8 mouse cellular contexts compared by ENCODE assay signal in genomic region chr3:58415884-58416725, GRCm38 (mm10). TPM values are rescaled to one million over a fixed set of nuclear protein-coding genes. Genes with fewer than 3 reads are reported as not detected.
DNase-seq lines count a peak whose midpoint lies in the region; ATAC-seq and TF ChIP-seq lines count a peak whose summit lies in the region.

No protein-coding gene starts in this region.

- peak overlapping the region; percentile 91 for H3K4me2 ChIP-seq in embryonic facial prominence, embryonic 15.5 days (replicated peaks)
- H3K4me2 ChIP-seq in kidney, embryonic 15.5 days = peak overlapping the region; percentile 71
- H3K4me2 ChIP-seq in liver, embryonic 11.5 days = peak overlapping the region; percentile 98
- peak overlapping the region; percentile 74 for H3K4me2 ChIP-seq in myocyte (ENCODE audit: low read depth)

- H3K9me3 ChIP-seq in embryonic facial prominence, embryonic 15.5 days (replicated peaks) = no peaks in the 10 kb centered on the region
- H3K9me3 ChIP-seq in heart, embryonic 10.5 days = no peaks in the 10 kb centered on the region
- H3K9me3 ChIP-seq in kidney, embryonic 15.5 days (replicated peaks) = no peaks in the 10 kb centered on the region
- H3K9me3 ChIP-seq in liver, embryonic 11.5 days (ENCODE audit: control insufficient read depth, low read length) = no peaks in the 10 kb centered on the region

- DNase-seq in A20 (ENCODE audit: low read depth, low spot score) = peak; percentile 91
- peak; percentile 95 for DNase-seq in heart, embryonic 10.5 days (ENCODE audit: low spot score)
- peak; percentile 90 for DNase-seq in liver, embryonic 11.5 days (ENCODE audit: low spot score)
- peak; percentile 84 to 91 for DNase-seq in spleen, postnatal 4 days (ENCODE audit: low spot score in 2 of 2)

- peaks cover 55% of the 10 kb centered on the region for H3K79me2 ChIP-seq in myocyte (ENCODE audit: control insufficient read depth, insufficient read depth)

- TF ChIP-seq CTCF in bone marrow, adult 2 months (IDR thresholded peaks at IDR 0.05; ENCODE audit: control insufficient read depth, insufficient read depth, low read length) = peak; percentile 53

- peaks cover 1% of the 10 kb centered on the region; the same call in 1 of the 2 replicates for H3K4me1 ChIP-seq in bone marrow, adult 2 months (ENCODE audit: control insufficient read depth, insufficient read depth, low read length)
- peaks cover 10% of the 10 kb centered on the region; the same call in 1 of the 2 replicates for H3K4me1 ChIP-seq in embryonic facial prominence, embryonic 15.5 days
- no peaks in the 10 kb centered on the region for H3K4me1 ChIP-seq in heart, embryonic 10.5 days
- peaks cover 5% of the 10 kb centered on the region; the same call in 1 of the 2 replicates for H3K4me1 ChIP-seq in kidney, embryonic 15.5 days
- H3K4me1 ChIP-seq in liver, embryonic 11.5 days (replicated peaks; ENCODE audit: control insufficient read depth, insufficient read depth, low read length) = peaks cover 9% of the 10 kb centered on the region

- H3K27me3 ChIP-seq in embryonic facial prominence, embryonic 15.5 days = no peaks in the 10 kb centered on the region
- no peaks in the 10 kb centered on the region for H3K27me3 ChIP-seq in heart, embryonic 10.5 days (ENCODE audit: insufficient read depth, poor library complexity, severe bottlenecking)
- H3K27me3 ChIP-seq in kidney, embryonic 15.5 days = no peaks in the 10 kb centered on the region
- H3K27me3 ChIP-seq in liver, embryonic 11.5 days (replicated peaks; ENCODE audit: control insufficient read depth, insufficient read depth, low read length) = no peaks in the 10 kb centered on the region
- H3K27me3 ChIP-seq in myocyte (ENCODE audit: control insufficient read depth, insufficient read depth, insufficient read length) = no peaks in the 10 kb centered on the region

- no peaks in the 10 kb centered on the region for H3K36me3 ChIP-seq in embryonic facial prominence, embryonic 15.5 days
- H3K36me3 ChIP-seq in heart, embryonic 10.5 days = peaks cover 12% of the 10 kb centered on the region
- H3K36me3 ChIP-seq in kidney, embryonic 15.5 days = no peaks in the 10 kb centered on the region
- H3K36me3 ChIP-seq in liver, embryonic 11.5 days (ENCODE audit: control insufficient read depth, insufficient read depth, low read length) = no peaks in the 10 kb centered on the region; the same call in 1 of the 2 replicates
- H3K36me3 ChIP-seq in myocyte (ENCODE audit: control insufficient read depth, insufficient read depth) = peaks cover 6% of the 10 kb centered on the region

- ATAC-seq in embryonic facial prominence, embryonic 15.5 days (ENCODE audit: insufficient number of reproducible peaks, low FRiP score, low TSS enrichment, low read depth) = peak; percentile 78
- ATAC-seq in kidney, embryonic 15.5 days (replicated peaks; ENCODE audit: low FRiP score) = peak; percentile 74
- peak; percentile 71 for ATAC-seq in liver, embryonic 11.5 days (replicated peaks; ENCODE audit: low FRiP score)

- H3K9ac ChIP-seq in embryonic facial prominence, embryonic 15.5 days = peak overlapping the region; percentile 92
- H3K9ac ChIP-seq in kidney, embryonic 15.5 days = peak overlapping the region; percentile 98
- peak overlapping the region; percentile 94 for H3K9ac ChIP-seq in liver, embryonic 11.5 days (ENCODE audit: low read depth, low read length)

- under 1% methylated on average over 85 of the region's 85 CpGs for WGBS in bone marrow, adult 2 months
- under 1% methylated on average over 75 of the region's 85 CpGs for WGBS in embryonic facial prominence, embryonic 15.5 days
- WGBS in heart, embryonic 10.5 days = under 1% methylated on average over 85 of the region's 85 CpGs
- under 1% methylated on average over 85 of the region's 85 CpGs for WGBS in kidney, embryonic 15.5 days
- WGBS in liver, embryonic 11.5 days = under 1% methylated on average over 83 of the region's 85 CpGs

- H3K4me3 ChIP-seq in bone marrow, adult 2 months (replicated peaks; ENCODE audit: control insufficient read depth, low read depth, low read length) = peak overlapping the region; percentile 93
- H3K4me3 ChIP-seq in embryonic facial prominence, embryonic 15.5 days (replicated peaks) = peak overlapping the region; percentile 96
- peak overlapping the region; percentile 99 for H3K4me3 ChIP-seq in heart, embryonic 10.5 days
- peak overlapping the region; percentile 95 for H3K4me3 ChIP-seq in kidney, embryonic 15.5 days (replicated peaks)
- H3K4me3 ChIP-seq in liver, embryonic 11.5 days (ENCODE audit: low read depth, low read length) = peak overlapping the region; percentile 98
- H3K4me3 ChIP-seq in myocyte = peak overlapping the region; percentile 65

- peak; percentile 52; the same call in 1 of the 2 replicates for TF ChIP-seq POLR2A in bone marrow, adult 2 months (IDR thresholded peaks at IDR 0.05; ENCODE audit: borderline replicate concordance, control insufficient read depth, low read depth, low read length)
- TF ChIP-seq POLR2A in myocyte (IDR thresholded peaks at IDR 0.05; ENCODE audit: insufficient read length, low read depth) = peak; percentile 42

- H3K27ac ChIP-seq in bone marrow, adult 2 months (ENCODE audit: control insufficient read depth, insufficient read depth, low read depth, low read length, poor library complexity) = peak overlapping the region; percentile 100
- peak overlapping the region; percentile 100 for H3K27ac ChIP-seq in embryonic facial prominence, embryonic 15.5 days (replicated peaks)
- H3K27ac ChIP-seq in heart, embryonic 10.5 days = peak overlapping the region; percentile 99
- peak overlapping the region; percentile 100 for H3K27ac ChIP-seq in kidney, embryonic 15.5 days
- peak overlapping the region; percentile 99 for H3K27ac ChIP-seq in liver, embryonic 11.5 days (ENCODE audit: low read depth, low read length)

- peak overlapping the region; percentile 81 for H3ac ChIP-seq in myocyte (ENCODE audit: control insufficient read depth, insufficient read length)

TF ChIP-seq in myocyte, 11 proteins besides CTCF, POLR2A, EP300 and RAD21:
- TF ChIP-seq E2F4 (IDR thresholded peaks at IDR 0.05; ENCODE audit: insufficient read depth) = no peak
- TF ChIP-seq MAX (IDR thresholded peaks at IDR 0.05; ENCODE audit: low read depth) = no peak
- peak in 1 of 3 experiments; percentile 7 for TF ChIP-seq MYOG (IDR thresholded peaks at IDR 0.05; ENCODE audit: control insufficient read depth in 1 of 3, insufficient read depth in 1 of 3, insufficient read length in 2 of 3, low read depth in 2 of 3)
- no peak for TF ChIP-seq REST (IDR thresholded peaks at IDR 0.05; ENCODE audit: insufficient read depth, insufficient read length)
- no peak for TF ChIP-seq SRF (IDR thresholded peaks at IDR 0.05; ENCODE audit: control insufficient read depth, insufficient read length, low read depth)
- TF ChIP-seq POLR2AphosphoS2 (IDR thresholded peaks at IDR 0.05; ENCODE audit: insufficient read length, low read depth) = peak; percentile 32
- TF ChIP-seq MYOD1 (IDR thresholded peaks at IDR 0.05; ENCODE audit: control insufficient read depth in 1 of 3, insufficient read length in 2 of 3, low read depth in 2 of 3) = peak in 1 of 3 experiments; percentile 39
- TF ChIP-seq CEBPB (IDR thresholded peaks at IDR 0.05; ENCODE audit: insufficient read depth, poor library complexity, severe bottlenecking) = no peak
- TF ChIP-seq TCF3 (IDR thresholded peaks at IDR 0.05; ENCODE audit: insufficient read length, low read depth) = no peak

RNA-seq across cellular contexts. Expression of gene Tsc22d2, which starts 1.6 kb away (rescaled TPM):
- polyA plus RNA-seq in bone marrow, adult 2 months (2011; ENCODE audit: insufficient read depth, insufficient read length, low replicate concordance, missing spikeins) = 7.6 and 13.3 TPM in 2 replicates
- polyA plus RNA-seq in embryonic facial prominence, embryonic 15.5 days (2015; fragmentation: Nextera tagmentation; extraction: Ambion mirVana) = 11.1 and 12.7 TPM in 2 replicates
- polyA plus RNA-seq in heart, embryonic 10.5 days (2016; fragmentation: Nextera tagmentation; extraction: Ambion mirVana) = 12.2 and 13.3 TPM in 2 replicates
- 10.0 and 10.3 TPM in 2 replicates for polyA plus RNA-seq in kidney, embryonic 15.5 days (2015; fragmentation: Nextera tagmentation; extraction: Ambion mirVana)
- 10.6 and 10.7 TPM in 2 replicates for polyA plus RNA-seq in liver, embryonic 11.5 days (2014; fragmentation: Nextera tagmentation; extraction: Ambion mirVana)
- polyA plus RNA-seq in myocyte (2012; fragmentation: generic; extraction: Trizol) = 14.2 TPM

Comparison
In these comparisons a context has a peak if more than half of its experiments do, and no peak if none do; other contexts are left out.
1. Peak in every context shown above with its lines: DNase-seq, ATAC-seq, H3K4me3 ChIP-seq and H3K27ac ChIP-seq.